Mouse (Mus musculus) bone marrow, adult 2 months (tissue): ENCODE data around the gene Uvrag. TPM values are rescaled to one million over a fixed set of nuclear protein-coding genes. Genes with fewer than 3 reads are reported as not detected.

Experiments used
- H3K27ac ChIP-seq: fragments of 200-500 bp; 2 replicates; pipeline ENCODE4 v1.5.1; 2012; ENCODE audit warnings: low read depth, mild to moderate bottlenecking, control low read depth, inconsistent platforms, low read length; ENCODE audit not compliant: control insufficient read depth, poor library complexity, insufficient read depth
- H3K4me1 ChIP-seq: fragments of 200-500 bp; 2 replicates; pipeline ENCODE4 v1.6.1; 2011; ENCODE audit warnings: low read length; ENCODE audit not compliant: control insufficient read depth, insufficient read depth
- H3K4me3 ChIP-seq: fragments of 200-500 bp; replicated peaks from 2 replicates; pipeline ENCODE3; 2011; ENCODE audit warnings: mild to moderate bottlenecking, low read depth, low read length, control low read depth; ENCODE audit not compliant: control insufficient read depth
- CTCF ChIP-seq: fragments of 200-500 bp; IDR thresholded peaks from 2 replicates; pipeline ENCODE4 v1.5.1; 2011; ENCODE audit warnings: low read length, control low read depth; ENCODE audit not compliant: control insufficient read depth, insufficient read depth
- POLR2A ChIP-seq: fragments of 200-500 bp; IDR thresholded peaks from 2 replicates; pipeline ENCODE4 v1.6.1; 2011; ENCODE audit warnings: low read depth, mild to moderate bottlenecking, control low read depth, low read length, borderline replicate concordance; ENCODE audit not compliant: control insufficient read depth
- WGBS: fragments of 180-500 bp; shearing (Covaris S2); methylation state at CpG from one replicate; pipeline ENCODE4 v1.1.7; 2018; 5-methylcytosine and 5-hydroxymethylcytosine counted together
- polyA plus RNA-seq: library from polyadenylated mRNA; stranded (reverse); fragments of >200 nt; gene quantifications from 2 replicates; pipeline ENCODE4 v1.2.4, GENCODE M21; 2011; ENCODE audit warnings: low replicate concordance; ENCODE audit not compliant: missing spikeins, insufficient read depth, insufficient read length

Gene Uvrag
- polyA plus RNA-seq, 1 experiment, result 38.2 TPM

GRCm38 (mm10) chr7:99024791-99025190, 116.2 kb downstream of the Uvrag start:
- Histone ChIP-seq H3K4me3 (no peak overlapping the region), H3K27ac (no peak overlapping the region), H3K4me1 (peaks cover 2% of the 10 kb centered on the region)
- TF ChIP-seq POLR2A, result no peak
- no peak for TF ChIP-seq CTCF
- WGBS, result 48% methylated on average over 6 of the region's 6 CpGs

GRCm38 (mm10) chr7:99023931-99024330, 117.0 kb downstream of the Uvrag start:
- Histone ChIP-seq H3K27ac (no peak overlapping the region), H3K4me3 (no peak overlapping the region), H3K4me1 (peaks cover 2% of the 10 kb centered on the region)
- 69% methylated on average over 3 of the region's 3 CpGs for WGBS
- TF ChIP-seq CTCF, result no peak
- TF ChIP-seq POLR2A, result no peak

- H3K27ac ChIP-seq, result no peak overlapping the region
- no peak for TF ChIP-seq CTCF
- TF ChIP-seq POLR2A, result no peak
- H3K4me1 ChIP-seq, result no peaks in the 10 kb centered on the region; the same call in 1 of the 2 replicates
- no peak overlapping the region for H3K4me3 ChIP-seq
- WGBS, result 73% methylated on average over 4 of the region's 4 CpGs
These were observed 119.7 kb downstream of the Uvrag start for GRCm38 (mm10) chr7:99021277-99021676.

- Histone ChIP-seq H3K4me3 (no peak overlapping the region), H3K27ac (no peak overlapping the region), H3K4me1 (no peaks in the 10 kb centered on the region; the same call in 1 of the 2 replicates)
- TF ChIP-seq POLR2A (no peak), CTCF (no peak)
- WGBS, result 69% methylated on average over 4 of the region's 4 CpGs
These were observed 120.6 kb downstream of the Uvrag start for GRCm38 (mm10) chr7:99020353-99020752.

- no peak overlapping the region for H3K4me3 ChIP-seq
- H3K4me1 ChIP-seq, result no peaks in the 10 kb centered on the region; the same call in 1 of the 2 replicates
- no peak overlapping the region for H3K27ac ChIP-seq
- TF ChIP-seq CTCF, result no peak
- TF ChIP-seq POLR2A, result no peak
- 56% methylated on average over 2 of the region's 2 CpGs for WGBS
These were observed 123.6 kb downstream of the Uvrag start for GRCm38 (mm10) chr7:99017224-99017844.

- Histone ChIP-seq H3K4me3 (no peak overlapping the region), H3K4me1 (no peaks in the 10 kb centered on the region; the same call in 1 of the 2 replicates), H3K27ac (no peak overlapping the region)
- TF ChIP-seq CTCF (no peak), POLR2A (no peak)
- 89% methylated on average over 8 of the region's 8 CpGs for WGBS
These were observed 125.0 kb downstream of the Uvrag start for GRCm38 (mm10) chr7:99015914-99016313.

GRCm38 (mm10) chr7:99015419-99015818, 125.5 kb downstream of the Uvrag start:
- Histone ChIP-seq H3K27ac (no peak overlapping the region), H3K4me3 (no peak overlapping the region), H3K4me1 (no peaks in the 10 kb centered on the region; the same call in 1 of the 2 replicates)
- TF ChIP-seq POLR2A (no peak), CTCF (no peak)
- WGBS, result 95% methylated on average over 17 of the region's 17 CpGs

GRCm38 (mm10) chr7:99014620-99015019, 126.3 kb downstream of the Uvrag start:
- WGBS, result 80% methylated on average over 4 of the region's 4 CpGs
- Histone ChIP-seq H3K4me3 (no peak overlapping the region), H3K27ac (no peak overlapping the region), H3K4me1 (no peaks in the 10 kb centered on the region; the same call in 1 of the 2 replicates)
- no peak for TF ChIP-seq POLR2A
- no peak for TF ChIP-seq CTCF
